Mouse (Mus musculus) gastrocnemius, postnatal 36 days (tissue): ENCODE measurements around the gene Ugt2a2. TPM values are rescaled to one million over a fixed set of nuclear protein-coding genes. Genes with fewer than 3 reads are reported as not detected.
"Not testable (repeated sequence)": the region's sequence is repeated elsewhere in the genome, so short reads cannot be mapped to it uniquely, and the experiment has no call there.

Experiments
- DNase-seq, 2 experiments: peaks; one replicate each; pipeline ENCODE4 v3.0.0; 2022
- intact Hi-C: fragments of 180-260 bp; cut with DNase I; formaldehyde crosslinking; loops from one replicate; pipeline ENCODE4 v1.15.1; 2025
- long read RNA-seq, 2 experiments: library from polyadenylated mRNA; stranded (forward); transcript quantifications; one replicate each; pipeline ENCODE4 v2.0.0; 2021
- total RNA-seq, 2 experiments: library from RNA; stranded (reverse); gene quantifications; 2 replicates each; pipeline ENCODE4 v1.2.3; 2021

Gene Ugt2a2
- not detected for total RNA-seq
- long read RNA-seq, experiment 1 = 0 reads
- long read RNA-seq, experiment 2 = 0 reads

DNA sequence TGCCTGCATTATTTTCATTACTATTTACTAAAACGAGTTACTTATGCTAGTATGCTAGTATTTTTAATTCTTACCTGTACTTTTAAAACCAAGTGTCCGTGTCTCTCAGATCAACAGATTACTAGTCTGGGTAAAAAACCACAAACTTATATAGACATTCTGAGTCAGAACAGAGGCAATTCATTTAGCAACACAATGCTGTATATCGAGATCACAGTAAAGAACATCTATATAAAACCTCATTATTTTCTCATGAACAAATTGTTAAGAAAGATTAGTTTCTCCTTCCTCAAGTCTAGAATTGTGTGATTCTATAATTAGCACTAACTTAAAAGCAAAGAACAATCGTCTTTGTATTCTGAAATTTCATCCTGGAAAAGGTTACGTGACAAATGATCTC is at the start of gene Ugt2a2:
TSS of gene Ugt2a2 (minus strand) at position 101 of the 400 bp plus-strand sequence.
- intact Hi-C loops = no loop called here
- DNase-seq = no peak

DNA sequence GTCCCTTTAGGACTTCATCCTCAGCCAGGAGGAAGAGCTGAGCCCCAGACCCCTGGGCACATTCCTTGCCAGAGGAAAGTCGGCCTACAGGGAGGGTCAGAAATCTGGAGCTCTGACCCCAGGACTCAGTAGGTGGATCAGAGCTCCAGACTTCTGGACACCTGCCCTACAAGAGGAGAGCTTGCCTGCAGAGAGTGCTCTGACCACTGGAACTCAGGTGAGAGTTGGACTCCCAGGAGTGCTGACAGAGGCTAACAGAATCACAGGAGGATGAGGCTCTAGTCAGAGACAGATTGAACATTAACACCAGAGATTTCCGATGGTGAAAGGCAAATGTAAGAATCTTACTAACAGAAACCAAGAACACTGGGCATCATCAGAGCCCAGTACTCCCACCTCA is 41.5 kb upstream of the Ugt2a2 start:
- intact Hi-C loops = not testable (repeated sequence)

DNA sequence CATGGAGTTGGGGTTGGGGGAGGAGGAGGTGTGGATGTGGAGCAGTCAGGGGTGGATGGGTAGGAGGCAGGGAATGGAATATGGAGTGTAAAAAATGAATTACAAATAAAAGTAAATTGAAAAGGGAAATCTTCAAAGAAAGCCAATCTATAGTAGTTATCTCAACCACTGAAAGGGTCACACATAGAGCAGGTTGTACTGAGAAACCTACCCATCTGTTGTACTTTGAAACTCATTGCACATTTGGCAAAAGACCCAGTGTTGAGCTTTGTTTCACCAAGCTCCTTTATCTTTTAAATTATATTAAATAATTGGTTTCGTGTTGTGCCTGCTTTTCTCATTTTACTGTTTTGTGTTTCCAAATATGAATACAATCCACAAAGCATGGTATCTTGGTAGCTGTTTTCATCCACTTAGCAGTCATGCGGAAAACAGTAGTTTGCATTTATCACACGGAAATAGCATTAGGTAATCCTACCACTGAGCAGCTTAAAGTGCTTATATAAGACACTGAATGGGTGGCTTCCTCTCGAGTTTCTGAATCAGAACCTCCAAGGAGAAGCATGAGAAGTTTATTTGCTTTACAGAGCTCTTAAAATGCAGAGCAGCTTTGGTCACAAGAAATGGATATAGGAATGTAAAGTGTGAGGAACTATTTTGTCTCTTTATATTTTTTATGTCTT is 23.9 kb upstream of the Ugt2a2 start:
- no peak for DNase-seq
- intact Hi-C loops = no loop called here

More for the DNA sequence above, 41.5 kb upstream of the Ugt2a2 start:
- DNase-seq = not testable (repeated sequence)

DNA sequence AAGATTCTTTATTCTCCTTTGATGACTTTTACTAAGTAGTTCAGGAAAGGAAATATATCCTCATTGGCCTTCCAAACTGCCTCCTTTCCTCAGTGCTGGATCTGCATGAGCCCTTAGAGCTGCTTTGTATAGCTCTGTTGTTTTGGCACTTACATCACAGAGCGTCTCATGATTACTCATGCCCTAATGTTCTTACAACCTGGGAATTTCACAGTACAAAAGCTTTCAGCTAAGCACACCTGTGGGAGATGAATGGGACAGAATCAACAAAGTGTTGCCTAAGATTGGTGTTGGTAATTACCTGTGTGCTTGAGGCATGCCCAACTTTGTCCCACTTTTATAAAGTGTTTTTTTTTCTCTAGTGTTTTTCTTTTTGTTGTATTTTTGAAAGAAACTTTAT is 20.6 kb upstream of the Ugt2a2 start:
- intact Hi-C loops = no loop called here
- no peak for DNase-seq

DNA sequence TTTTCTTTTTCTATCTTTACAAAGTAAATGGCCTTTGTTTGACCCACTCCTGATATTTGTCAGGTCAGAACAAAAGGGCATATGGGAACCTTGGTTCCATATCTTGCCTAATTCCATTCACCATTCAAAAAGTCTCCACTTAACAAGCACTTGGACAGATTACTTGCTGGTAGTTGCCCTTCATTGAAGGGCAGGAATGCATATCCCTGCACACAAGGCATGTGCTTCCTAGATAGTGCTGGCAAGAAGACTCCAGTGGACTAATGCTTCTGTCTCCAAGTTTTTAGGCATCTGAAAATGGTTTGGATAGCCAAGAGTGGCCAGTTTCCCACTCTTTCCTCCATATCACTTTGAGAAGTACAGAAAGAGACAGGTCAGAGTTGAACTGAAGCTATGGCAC is 17.3 kb upstream of the Ugt2a2 start:
- DNase-seq = no peak

DNA sequence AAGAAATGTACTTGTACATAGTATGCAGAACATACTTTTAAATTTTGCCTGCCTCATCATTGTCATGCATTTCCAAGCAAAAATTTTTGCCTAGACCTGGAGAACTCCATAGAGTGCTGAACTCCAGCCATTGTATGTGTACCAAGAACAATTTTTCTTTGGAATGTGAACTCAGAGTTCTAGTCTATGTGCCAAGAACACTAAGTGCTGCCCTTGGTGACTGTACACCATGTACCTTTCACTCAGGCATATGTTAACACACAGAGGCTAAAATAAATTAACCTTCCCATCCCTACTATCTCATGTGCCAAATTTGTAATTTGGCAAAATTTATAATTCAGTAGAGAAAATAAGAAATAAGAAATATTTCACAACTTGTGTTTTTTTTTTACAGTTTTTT is 16.9 kb upstream of the Ugt2a2 start:
- DNase-seq = no peak
- intact Hi-C loops = no loop called here

More for the DNA sequence above, 17.3 kb upstream of the Ugt2a2 start:
- intact Hi-C loops = no loop called here

DNA sequence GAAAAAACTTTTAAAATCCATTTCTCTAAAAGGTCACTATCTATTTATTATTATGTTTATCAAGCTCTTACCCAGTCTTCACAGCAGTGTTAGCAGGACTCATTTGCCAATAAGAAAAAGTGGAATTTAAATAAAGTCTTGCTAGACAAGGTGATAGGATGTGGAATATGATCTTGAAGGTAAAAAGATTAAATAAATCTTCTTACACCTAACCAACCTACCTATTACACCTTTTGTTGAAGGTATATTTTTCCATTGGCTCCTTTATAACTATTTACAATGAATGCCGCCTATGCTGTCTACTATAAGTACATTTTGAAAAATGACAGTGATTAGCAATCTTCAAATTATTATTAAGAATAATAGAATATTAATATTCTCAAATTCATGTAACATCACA is 8.7 kb upstream of the Ugt2a2 start, which contains the start of gene Ugt2a1:
TSS of gene Ugt2a1 (minus strand) at position 101 of the 400 bp plus-strand sequence.
- intact Hi-C loops = no loop called here
- no peak for DNase-seq

DNA sequence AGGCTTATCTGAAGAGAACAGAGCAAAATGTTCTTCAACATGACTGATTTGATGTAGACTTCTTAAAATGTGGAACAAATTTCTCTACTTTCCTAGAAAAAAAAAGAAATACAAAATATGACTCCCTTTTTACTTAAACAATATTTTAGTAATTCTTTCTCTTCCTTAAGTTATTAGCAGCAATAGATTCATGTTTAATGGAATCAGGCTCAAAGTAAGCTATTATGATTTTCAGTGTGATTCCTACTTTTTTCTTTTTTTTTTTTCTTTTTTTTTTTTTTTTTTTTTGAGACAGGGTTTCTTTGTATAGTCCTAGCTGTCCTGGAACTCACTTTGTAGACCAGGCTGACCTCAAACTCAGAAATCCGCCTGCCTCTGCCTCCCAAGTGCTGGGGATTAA is 4.6 kb upstream of the Ugt2a2 start, which contains the start of gene Gm43638:
TSS of gene Gm43638 (minus strand) at position 101 of the 400 bp plus-strand sequence.
- intact Hi-C loops, DNase-seq: not testable (repeated sequence)

DNA sequence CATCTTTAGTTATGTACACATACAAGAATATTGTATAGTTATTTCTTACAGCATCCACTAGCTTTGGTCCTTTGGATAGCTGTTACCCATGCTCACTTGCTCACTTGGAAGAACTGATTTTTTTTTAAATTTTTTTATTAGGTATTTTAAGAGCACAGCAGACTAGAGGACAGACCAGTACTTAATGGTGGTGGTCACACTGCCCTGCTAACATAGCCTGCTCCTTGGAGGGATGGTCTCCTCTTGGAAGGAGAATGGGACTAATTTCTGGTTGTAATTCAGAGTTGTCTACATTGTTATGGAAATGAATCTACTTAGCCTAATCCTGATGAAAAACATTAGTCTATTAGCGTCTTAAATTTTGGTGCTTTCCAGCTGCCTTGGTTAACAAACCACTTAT is 23.2 kb downstream of the Ugt2a2 start:
- intact Hi-C loops = no loop called here
- no peak for DNase-seq

DNA sequence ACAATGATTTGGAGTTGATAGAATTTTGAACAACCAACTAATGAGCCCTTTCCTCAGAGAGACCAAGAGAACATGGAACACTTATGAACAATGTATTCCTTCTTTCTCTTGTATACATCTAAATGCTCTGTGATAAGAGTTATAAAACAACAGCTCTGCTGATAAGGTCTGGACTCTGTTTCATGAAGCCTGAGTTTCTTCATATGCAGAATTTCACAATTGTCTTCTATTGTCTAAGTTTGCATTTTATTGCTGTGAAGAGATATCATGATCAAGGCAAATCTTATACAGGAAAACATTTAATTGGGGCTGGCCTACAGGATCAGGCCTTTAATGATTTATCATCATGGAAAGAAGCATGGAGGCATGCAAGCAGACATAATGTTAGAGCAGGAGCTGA is 24.4 kb downstream of the Ugt2a2 start:
- intact Hi-C loops = no loop called here
- no peak for DNase-seq

DNA sequence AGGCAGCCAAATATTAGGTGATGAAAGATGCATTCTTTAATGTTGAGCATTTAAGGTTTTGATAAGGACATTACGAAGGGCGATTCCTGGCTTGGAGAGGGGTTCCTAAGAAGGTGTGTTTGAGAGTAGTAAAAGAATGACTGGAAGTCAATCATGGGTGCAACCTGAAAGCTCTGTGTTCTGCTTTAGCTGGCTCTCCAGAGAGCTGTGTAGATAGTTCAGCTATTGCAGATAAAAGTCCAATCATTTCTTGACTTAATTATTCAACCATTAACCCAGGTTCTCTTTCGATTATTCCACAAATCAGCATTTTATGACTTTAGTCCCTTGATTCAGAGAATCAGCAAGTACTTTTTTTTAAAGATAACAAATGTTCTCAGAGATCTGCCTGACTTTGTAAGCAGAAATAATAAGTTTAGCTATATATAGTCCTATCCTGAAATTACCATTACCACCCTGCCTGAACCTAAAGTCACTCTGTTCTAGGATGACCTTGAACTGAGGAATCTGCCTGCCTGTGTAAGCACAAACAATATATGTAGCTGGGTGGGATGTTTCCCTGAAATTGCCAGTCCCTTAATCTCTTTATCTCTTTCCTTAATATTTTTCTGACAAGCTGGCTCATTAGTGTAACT is 25.7 kb downstream of the Ugt2a2 start:
- intact Hi-C loops = no loop called here
- DNase-seq = no peak

DNA sequence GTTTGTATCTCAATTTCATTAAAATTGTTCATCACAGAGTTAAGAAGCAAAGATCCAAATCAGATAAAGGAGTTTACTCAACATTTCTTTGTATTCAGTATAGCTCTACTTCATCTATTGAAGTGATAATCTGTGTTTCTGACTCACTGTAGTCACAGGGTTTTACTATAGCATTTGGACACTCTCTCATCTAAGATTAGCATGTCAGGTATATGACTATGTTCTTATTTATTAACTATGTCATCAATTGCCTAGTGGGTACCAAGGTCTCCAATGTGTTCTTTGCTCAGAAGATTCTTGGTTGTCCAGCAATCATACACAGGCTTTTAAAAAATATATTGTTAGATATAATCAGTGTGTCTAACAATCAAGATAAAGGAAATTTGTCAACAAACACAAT is 26.5 kb downstream of the Ugt2a2 start:
- intact Hi-C loops = no loop called here
- DNase-seq = no peak

DNA sequence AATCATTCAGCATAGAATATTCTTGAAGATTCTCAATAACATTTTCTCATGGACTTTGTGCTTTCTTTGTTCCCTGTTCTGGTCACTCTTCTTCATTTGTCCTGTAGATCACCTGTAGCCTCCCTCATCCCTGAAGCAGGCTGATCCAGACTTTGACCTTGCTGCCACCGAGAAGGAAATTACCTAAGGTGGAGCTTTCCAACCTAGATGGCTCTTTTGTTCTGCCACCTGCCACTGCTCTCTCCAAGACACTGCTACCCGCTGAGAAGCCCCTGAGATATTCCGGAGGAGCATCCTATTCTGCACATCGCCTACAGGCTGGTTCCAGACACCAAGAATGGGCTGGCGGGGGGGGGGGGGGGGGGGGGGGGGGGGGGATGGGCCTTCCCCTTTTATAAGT is 29.5 kb downstream of the Ugt2a2 start:
- DNase-seq, intact Hi-C loops: not testable (repeated sequence)

DNA sequence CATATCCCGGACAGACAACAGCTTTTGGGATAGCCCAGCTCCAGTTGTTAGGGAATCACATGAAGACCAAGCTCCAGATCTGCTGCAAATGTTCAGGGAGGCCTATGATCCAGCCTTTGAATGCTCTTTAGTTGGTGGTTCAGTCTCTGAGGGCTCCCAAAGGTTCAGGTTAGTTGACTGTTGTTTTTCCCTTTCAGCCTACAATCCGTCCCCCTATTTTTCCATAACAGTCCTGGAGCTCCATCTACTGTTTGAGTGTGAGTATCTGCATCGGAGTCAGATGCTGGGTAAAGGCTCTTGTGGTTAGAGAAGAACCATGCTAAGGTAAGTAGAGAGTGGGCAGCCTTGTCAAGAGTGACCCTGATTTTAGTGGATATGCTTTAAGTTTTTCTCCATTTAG is 45.8 kb downstream of the Ugt2a2 start:
- DNase-seq = no peak
- intact Hi-C loops = no loop called here

DNA sequence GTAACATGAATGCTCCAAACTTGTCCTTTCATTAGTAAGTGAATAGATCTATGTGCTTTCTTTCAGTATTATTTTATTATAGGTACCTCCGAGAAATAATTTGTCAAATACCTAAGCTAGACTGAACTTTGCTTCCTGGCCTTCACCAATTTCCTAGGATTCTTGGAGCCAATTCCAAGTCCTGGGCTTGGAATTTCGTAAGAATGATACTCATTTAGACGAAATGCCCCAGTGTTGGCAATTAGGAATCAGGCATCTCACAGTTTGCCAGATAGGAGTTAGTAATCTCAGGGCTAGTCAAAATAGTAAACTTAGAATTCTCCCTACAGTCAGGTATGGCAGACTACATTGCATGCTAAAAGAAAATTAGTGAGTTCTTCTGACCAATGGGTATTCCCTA is 56.4 kb downstream of the Ugt2a2 start:
- no peak for DNase-seq
- intact Hi-C loops = no loop called here

DNA sequence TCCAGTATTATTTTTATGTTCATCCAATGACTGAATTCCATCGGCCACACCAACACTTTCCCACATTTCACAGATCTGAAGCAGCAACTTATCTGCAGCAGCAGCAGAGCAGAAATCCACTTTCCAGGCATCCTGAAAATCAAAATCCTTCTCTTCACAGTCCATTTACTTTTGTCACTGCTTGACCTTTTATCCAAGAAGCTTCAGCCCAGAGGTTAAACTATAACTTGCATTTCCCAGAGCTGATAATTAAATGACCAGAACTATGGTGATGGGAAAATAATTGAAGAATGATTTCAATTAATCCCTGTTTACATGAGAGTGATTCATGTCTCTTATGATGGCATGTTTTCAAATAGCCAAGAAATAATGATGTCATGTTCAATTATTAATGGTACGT is 58.0 kb downstream of the Ugt2a2 start, which contains the start of gene Ugt2b38:
TSS of gene Ugt2b38 (minus strand) at position 163 of the 400 bp plus-strand sequence.
- intact Hi-C loops, DNase-seq: not testable (repeated sequence)

Other genes starting within 250 kb of the Ugt2a2 start
- not detected for gene Ugt2b37, start 227.5 kb downstream of the Ugt2a2 start, total RNA-seq
- not detected for gene Ugt2a3, start 145.1 kb downstream of the Ugt2a2 start, total RNA-seq
- gene Ugt2b38, start 58.1 kb downstream of the Ugt2a2 start, total RNA-seq = not detected
- gene Gm43638, start 4.5 kb upstream of the Ugt2a2 start, total RNA-seq = not detected
- not detected for gene Ugt2a1, start 8.6 kb upstream of the Ugt2a2 start, total RNA-seq
- gene Sult1b1, start 55.9 kb upstream of the Ugt2a2 start, total RNA-seq = not detected
- gene Sult1d1, start 86.8 kb upstream of the Ugt2a2 start, total RNA-seq = not detected
- gene Sult1e1, start 109.3 kb upstream of the Ugt2a2 start, total RNA-seq = not detected
- gene Csn1s1, start 183.9 kb upstream of the Ugt2a2 start, total RNA-seq = not detected
- not detected for gene Csn2, start 217.4 kb upstream of the Ugt2a2 start, total RNA-seq